Mouse (Mus musculus) embryonic facial prominence, embryonic 12.5 days (tissue): ENCODE data around the gene Myo1b. TPM values are rescaled to one million over a fixed set of nuclear protein-coding genes. Genes with fewer than 3 reads are reported as not detected.

Experiments used
- ATAC-seq: fragments of 200-750 bp; cut with Nextera tagmentation; 2 replicates; pipeline ENCODE4 v1.8.0; 2017; ENCODE audit not compliant: insufficient number of reproducible peaks, insufficient read depth, low FRiP score, low TSS enrichment
- H3K27ac ChIP-seq: fragments of 300-500 bp; sonication (generic); 2 replicates; pipeline ENCODE4 v1.5.1; 2016; ENCODE audit warnings: mild to moderate bottlenecking
- H3K27me3 ChIP-seq: fragments of 300-500 bp; sonication (generic); 2 replicates; pipeline ENCODE4 v1.6.1; 2016; ENCODE audit warnings: mild to moderate bottlenecking, moderate library complexity
- H3K36me3 ChIP-seq: fragments of 300-500 bp; sonication (generic); 2 replicates; pipeline ENCODE4 v1.6.1; 2016; ENCODE audit warnings: mild to moderate bottlenecking
- H3K4me1 ChIP-seq: fragments of 300-500 bp; sonication (generic); 2 replicates; pipeline ENCODE4 v1.6.1; 2016
- H3K4me2 ChIP-seq: fragments of 300-500 bp; sonication (generic); replicated peaks from 2 replicates; pipeline ENCODE4 v1.6.1; 2016; ENCODE audit warnings: mild to moderate bottlenecking, moderate library complexity
- H3K4me3 ChIP-seq: fragments of 300-500 bp; sonication (generic); 2 replicates; pipeline ENCODE4 v1.5.1; 2016; ENCODE audit warnings: mild to moderate bottlenecking
- H3K9ac ChIP-seq: fragments of 300-500 bp; sonication (generic); 2 replicates; pipeline ENCODE4 v1.6.1; 2016; ENCODE audit warnings: mild to moderate bottlenecking, moderate library complexity
- H3K9me3 ChIP-seq: fragments of 300-500 bp; sonication (generic); 2 replicates; pipeline ENCODE4 v1.6.1; 2016; ENCODE audit warnings: mild to moderate bottlenecking, moderate library complexity
- WGBS: fragments of 180-500 bp; shearing (Covaris S2); methylation state at CpG from one replicate; pipeline ENCODE4 v1.1.7; 2016; 5-methylcytosine and 5-hydroxymethylcytosine counted together
- polyA plus RNA-seq: library from polyadenylated mRNA; unstranded; fragments of >200 nt; fragmentation: Nextera tagmentation; extraction: Ambion mirVana; gene quantifications from 2 replicates; pipeline ENCODE4 v1.2.1, GENCODE M21; 2016

The Myo1b gene
- polyA plus RNA-seq, 1 experiment from 2014 or later: 100 TPM

DNA sequence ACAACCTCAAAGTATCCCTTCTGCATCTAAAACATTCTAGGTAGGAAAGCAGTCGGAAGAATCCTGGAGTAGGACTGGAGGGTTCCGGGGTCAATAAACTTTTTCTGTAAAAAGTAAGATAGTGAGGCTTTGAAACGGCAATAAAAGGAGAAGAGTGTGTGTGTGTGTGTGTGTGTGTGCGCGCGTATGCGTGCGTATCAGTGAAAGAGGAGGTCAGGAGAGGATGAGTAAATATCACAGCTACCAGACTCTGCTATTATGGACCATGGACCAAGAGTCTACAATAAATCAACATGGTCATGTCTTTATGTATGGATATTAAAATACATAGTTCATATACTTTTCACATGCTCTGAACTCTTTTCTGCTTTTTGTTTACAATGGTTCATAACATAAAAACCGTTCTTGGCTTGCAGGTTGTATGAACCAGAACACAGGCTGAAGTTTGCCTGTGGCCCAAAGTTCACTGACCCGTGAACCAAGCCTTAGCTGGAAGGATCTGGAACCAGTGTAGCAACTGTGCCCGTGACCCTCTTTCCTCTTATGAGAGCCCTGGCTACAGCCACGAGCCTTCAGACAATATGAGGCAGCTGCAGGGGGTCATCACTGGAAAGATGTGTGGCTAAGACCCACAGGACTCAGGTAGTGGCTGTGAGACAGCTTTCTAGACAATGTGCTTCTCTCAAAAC lies 145.9 kb downstream of the Myo1b start:
- H3K27ac ChIP-seq: no peak overlapping the region
- H3K36me3 ChIP-seq: peaks cover 67% of the 10 kb centered on the region
- no peaks in the 10 kb centered on the region for H3K9me3 ChIP-seq
- H3K4me2 ChIP-seq: no peak overlapping the region
- no peak overlapping the region for H3K4me3 ChIP-seq
- no peak overlapping the region for H3K9ac ChIP-seq
- H3K27me3 ChIP-seq: no peaks in the 10 kb centered on the region
- 87% methylated on average over 12 of the region's 12 CpGs for WGBS
- ATAC-seq: no peak
- H3K4me1 ChIP-seq: no peaks in the 10 kb centered on the region

GRCm38 (mm10) chr1:51766271-51766670 lies 149.6 kb downstream of the Myo1b start:
- Histone ChIP-seq H3K9me3 (no peaks in the 10 kb centered on the region), H3K9ac (no peak overlapping the region), H3K4me1 (no peaks in the 10 kb centered on the region), H3K36me3 (peaks cover 64% of the 10 kb centered on the region), H3K4me2 (no peak overlapping the region), H3K27me3 (no peaks in the 10 kb centered on the region), H3K4me3 (no peak overlapping the region), H3K27ac (no peak overlapping the region)
- ATAC-seq: no peak
- 94% methylated on average over 4 of the region's 4 CpGs for whole genome bisulfite sequencing

DNA sequence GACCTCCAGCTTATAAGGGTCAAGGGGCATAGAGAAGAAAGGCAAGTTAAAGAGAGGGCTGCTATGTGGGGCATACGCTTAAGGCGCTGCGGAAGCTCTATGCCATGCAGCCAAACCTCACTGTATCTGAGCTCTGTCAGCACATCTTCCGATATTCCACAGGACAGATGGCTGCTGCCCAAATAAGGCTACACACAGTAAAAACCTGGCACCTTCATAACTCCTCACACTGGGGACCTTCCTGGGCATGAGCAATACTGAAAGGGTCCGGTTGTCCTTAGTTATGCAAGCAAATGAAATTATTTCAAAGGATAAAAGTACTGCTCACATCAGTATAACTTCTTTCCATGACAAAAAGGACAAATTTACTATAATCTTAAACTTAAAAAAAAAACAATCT lies 150.7 kb downstream of the Myo1b start:
- no peaks in the 10 kb centered on the region for H3K4me1 ChIP-seq
- peaks cover 65% of the 10 kb centered on the region for H3K36me3 ChIP-seq
- 90% methylated on average over 5 of the region's 5 CpGs for WGBS

GRCm38 (mm10) chr1:51759657-51760056 lies 156.2 kb downstream of the Myo1b start:
- no peaks in the 10 kb centered on the region for H3K27me3 ChIP-seq
- no peaks in the 10 kb centered on the region for H3K9me3 ChIP-seq
- peaks cover 55% of the 10 kb centered on the region for H3K36me3 ChIP-seq
- H3K9ac ChIP-seq: no peak overlapping the region
- no peak overlapping the region for H3K4me2 ChIP-seq
- H3K27ac ChIP-seq: no peak overlapping the region
- no peak for ATAC-seq
- 86% methylated on average over 6 of the region's 6 CpGs for WGBS
- no peaks in the 10 kb centered on the region for H3K4me1 ChIP-seq
- H3K4me3 ChIP-seq: no peak overlapping the region

More for the DNA sequence above, 150.7 kb downstream of the Myo1b start:
- H3K27ac ChIP-seq: no peak overlapping the region
- H3K27me3 ChIP-seq: no peaks in the 10 kb centered on the region
- H3K9ac ChIP-seq: no peak overlapping the region
- H3K9me3 ChIP-seq: no peaks in the 10 kb centered on the region
- no peak overlapping the region for H3K4me3 ChIP-seq
- H3K4me2 ChIP-seq: no peak overlapping the region
- ATAC-seq: no peak

GRCm38 (mm10) chr1:51758326-51759109 lies 157.4 kb downstream of the Myo1b start:
- no peaks in the 10 kb centered on the region for H3K9me3 ChIP-seq
- H3K9ac ChIP-seq: no peak overlapping the region
- 68% methylated on average over 15 of the region's 15 CpGs for WGBS
- no peak overlapping the region for H3K27ac ChIP-seq
- ATAC-seq: no peak
- peaks cover 62% of the 10 kb centered on the region for H3K36me3 ChIP-seq
- no peak overlapping the region for H3K4me2 ChIP-seq
- H3K4me3 ChIP-seq: no peak overlapping the region
- H3K4me1 ChIP-seq: no peaks in the 10 kb centered on the region
- no peaks in the 10 kb centered on the region for H3K27me3 ChIP-seq

DNA sequence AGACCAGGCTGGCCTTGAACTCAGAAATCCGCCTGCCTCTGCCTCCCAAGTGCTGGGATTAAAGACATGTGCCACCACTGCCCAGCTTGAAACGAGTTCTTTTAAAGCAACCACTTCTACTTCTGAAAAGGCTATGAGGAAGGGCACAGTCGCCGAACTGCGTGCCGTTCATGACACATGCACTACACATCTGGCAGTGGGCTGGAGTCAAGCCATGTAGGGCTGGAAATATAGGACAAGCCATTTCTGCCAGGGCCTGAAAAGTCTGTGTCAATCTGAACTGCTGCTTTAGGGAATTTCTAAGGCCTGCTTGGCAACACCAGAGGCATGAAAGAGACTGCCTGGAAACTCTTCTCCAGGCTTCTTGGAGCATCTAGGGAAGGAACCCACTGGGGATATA lies 162.2 kb downstream of the Myo1b start:
- Histone ChIP-seq H3K27ac (no peak overlapping the region), H3K9me3 (no peaks in the 10 kb centered on the region), H3K4me1 (no peaks in the 10 kb centered on the region), H3K4me3 (no peak overlapping the region), H3K27me3 (no peaks in the 10 kb centered on the region), H3K9ac (no peak overlapping the region), H3K36me3 (peaks cover 37% of the 10 kb centered on the region), H3K4me2 (no peak overlapping the region)
- 92% methylated on average over 6 of the region's 6 CpGs for WGBS
- no peak for ATAC-seq

DNA sequence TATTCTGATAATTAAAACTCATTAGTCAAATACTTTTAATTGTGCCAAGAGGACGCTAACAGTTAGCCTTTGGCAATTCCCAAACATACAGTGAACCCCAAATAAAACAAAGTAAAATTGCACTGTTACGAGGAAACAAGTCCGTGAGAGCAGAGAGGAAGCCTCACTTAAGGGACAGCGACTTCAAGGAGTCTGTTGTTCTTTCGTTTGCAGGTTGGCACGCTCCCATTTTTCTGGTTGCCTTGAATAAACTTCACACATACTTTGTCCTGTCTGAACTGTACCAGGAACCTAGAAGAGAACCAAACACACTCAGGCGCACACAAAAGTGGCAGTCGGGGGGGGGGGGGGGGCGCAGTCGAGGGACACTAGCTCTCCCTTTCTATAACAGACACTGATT lies 164.9 kb downstream of the Myo1b start:
- ATAC-seq: no peak

GRCm38 (mm10) chr1:51748306-51748705 lies 167.6 kb downstream of the Myo1b start:
- Histone ChIP-seq H3K4me2 (no peak overlapping the region), H3K27ac (no peak overlapping the region), H3K4me1 (0 out of 2 replicates have a peak, but pooled peaks cover 6% of the 10 kb centered on the region), H3K9me3 (no peaks in the 10 kb centered on the region), H3K36me3 (peaks cover 14% of the 10 kb centered on the region), H3K27me3 (no peaks in the 10 kb centered on the region), H3K9ac (no peak overlapping the region), H3K4me3 (no peak overlapping the region)
- ATAC-seq: no peak
- WGBS: 79% methylated on average over 2 of the region's 2 CpGs

More for the DNA sequence above, 164.9 kb downstream of the Myo1b start:
- no peak overlapping the region for H3K27ac ChIP-seq
- no peak overlapping the region for H3K9ac ChIP-seq
- H3K4me3 ChIP-seq: no peak overlapping the region
- H3K9me3 ChIP-seq: no peaks in the 10 kb centered on the region
- 80% methylated on average over 10 of the region's 10 CpGs for WGBS
- H3K4me1 ChIP-seq: 0 out of 2 replicates have a peak, but pooled peaks cover 6% of the 10 kb centered on the region
- no peaks in the 10 kb centered on the region for H3K27me3 ChIP-seq
- H3K4me2 ChIP-seq: no peak overlapping the region
- H3K36me3 ChIP-seq: peaks cover 30% of the 10 kb centered on the region

GRCm38 (mm10) chr1:51747494-51747893 lies 168.4 kb downstream of the Myo1b start:
- ATAC-seq: no peak
- H3K9ac ChIP-seq: no peak overlapping the region
- 0 out of 2 replicates have a peak, but pooled peaks cover 6% of the 10 kb centered on the region for H3K4me1 ChIP-seq
- no peaks in the 10 kb centered on the region for H3K27me3 ChIP-seq
- H3K4me3 ChIP-seq: no peak overlapping the region
- H3K9me3 ChIP-seq: no peaks in the 10 kb centered on the region
- H3K4me2 ChIP-seq: no peak overlapping the region
- H3K27ac ChIP-seq: no peak overlapping the region
- H3K36me3 ChIP-seq: peaks cover 12% of the 10 kb centered on the region
- 33% methylated on average over 12 of the region's 12 CpGs for WGBS

DNA sequence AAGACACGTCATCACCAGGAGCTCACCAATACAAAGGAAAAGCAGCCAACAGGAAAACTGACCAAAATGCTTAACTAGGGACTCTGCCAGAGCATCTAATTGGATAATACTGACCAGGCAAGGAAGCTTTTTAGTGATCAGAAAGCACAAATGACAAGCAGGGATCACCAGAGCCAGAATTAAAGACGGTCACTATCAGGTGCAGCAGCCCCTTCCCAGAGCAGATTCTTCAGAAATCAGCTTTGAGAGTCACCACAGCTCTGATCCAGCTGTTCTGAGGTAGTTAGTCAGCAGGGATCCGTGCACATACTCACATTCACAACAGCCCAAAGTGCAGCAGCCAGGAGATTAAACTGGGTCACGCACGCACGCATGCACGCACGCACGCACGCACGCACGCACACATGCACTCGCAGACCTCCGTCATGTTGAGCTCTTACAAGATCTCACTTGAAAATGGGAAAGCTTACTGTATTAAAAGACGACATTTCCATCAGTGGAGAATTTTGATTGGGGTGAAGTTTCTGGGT lies 169.1 kb downstream of the Myo1b start:
- Histone ChIP-seq H3K4me3 (no peak overlapping the region), H3K27ac (no peak overlapping the region), H3K27me3 (no peaks in the 10 kb centered on the region), H3K4me2 (no peak overlapping the region), H3K9me3 (no peaks in the 10 kb centered on the region), H3K4me1 (0 out of 2 replicates have a peak, but pooled peaks cover 6% of the 10 kb centered on the region), H3K9ac (no peak overlapping the region), H3K36me3 (peaks cover 12% of the 10 kb centered on the region)
- ATAC-seq: no peak
- WGBS: 87% methylated on average over 15 of the region's 15 CpGs

GRCm38 (mm10) chr1:51743756-51744425 lies 172.0 kb downstream of the Myo1b start:
- Histone ChIP-seq H3K4me2 (no peak overlapping the region), H3K36me3 (0 out of 2 replicates have a peak, but pooled peaks cover 3% of the 10 kb centered on the region), H3K9ac (no peak overlapping the region), H3K4me1 (0 out of 2 replicates have a peak, but pooled peaks cover 6% of the 10 kb centered on the region), H3K4me3 (no peak overlapping the region), H3K27ac (no peak overlapping the region), H3K9me3 (no peaks in the 10 kb centered on the region), H3K27me3 (no peaks in the 10 kb centered on the region)
- WGBS: 96% methylated on average over 3 of the region's 3 CpGs
- no peak for ATAC-seq
